Mouse (Mus musculus): ENCODE results near the gene Slc12a8. TPM values are rescaled to one million over a fixed set of nuclear protein-coding genes. Genes with fewer than 3 reads are reported as not detected.

Gene Slc12a8
- polyA plus RNA-seq, 1 experiment from 2014 or later, result 0.89 TPM

GRCm38 (mm10) chr16:33531184-33531583 lies 14.1 kb downstream of the Slc12a8 start:
- no peak for TF ChIP-seq CTCF (IDR thresholded peaks at IDR 0.05; ENCODE audit: low read depth)
- ATAC-seq (replicated peaks; ENCODE audit: low FRiP score, low read depth), result no peak
- Histone ChIP-seq H3K4me3 (replicated peaks; ENCODE audit: low read depth, low read length) (no peak overlapping the region), H3K4me1 (replicated peaks; ENCODE audit: insufficient read depth, low read length) (no peaks in the 10 kb centered on the region), H3K4me2 (ENCODE audit: low read length) (no peak overlapping the region), H3K9me3 (replicated peaks; ENCODE audit: low read length) (no peaks in the 10 kb centered on the region), H3K27ac (no peak overlapping the region), H3K9ac (ENCODE audit: low read depth, low read length) (no peak overlapping the region), H3K27me3 (ENCODE audit: insufficient read depth, low read length) (no peaks in the 10 kb centered on the region), H3K36me3 (ENCODE audit: insufficient read depth, low read length) (no peaks in the 10 kb centered on the region)
- no peak for DNase-seq (ENCODE audit: low spot score)
- WGBS, result 36% methylated on average over 8 of the region's 8 CpGs

- Histone ChIP-seq H3K4me3 (replicated peaks; ENCODE audit: low read depth, low read length) (no peak overlapping the region), H3K36me3 (ENCODE audit: insufficient read depth, low read length) (no peaks in the 10 kb centered on the region), H3K4me1 (replicated peaks; ENCODE audit: insufficient read depth, low read length) (no peaks in the 10 kb centered on the region), H3K9ac (ENCODE audit: low read depth, low read length) (no peak overlapping the region), H3K4me2 (ENCODE audit: low read length) (no peak overlapping the region), H3K27ac (no peak overlapping the region), H3K9me3 (replicated peaks; ENCODE audit: low read length) (no peaks in the 10 kb centered on the region), H3K27me3 (ENCODE audit: insufficient read depth, low read length) (no peaks in the 10 kb centered on the region)
- DNase-seq (ENCODE audit: low spot score), result no peak
- TF ChIP-seq CTCF (IDR thresholded peaks at IDR 0.05; ENCODE audit: low read depth), result no peak
- no peak for ATAC-seq (replicated peaks; ENCODE audit: low FRiP score, low read depth)
- 79% methylated on average over 8 of the region's 8 CpGs for WGBS
Measured at GRCm38 (mm10) chr16:33536456-33536855, 19.3 kb downstream of the Slc12a8 start.

GRCm38 (mm10) chr16:33537499-33538225 lies 20.5 kb downstream of the Slc12a8 start:
- no peaks in the 10 kb centered on the region for H3K9me3 ChIP-seq (replicated peaks; ENCODE audit: low read length)
- H3K36me3 ChIP-seq (ENCODE audit: insufficient read depth, low read length), result no peaks in the 10 kb centered on the region
- H3K4me3 ChIP-seq (replicated peaks; ENCODE audit: low read depth, low read length), result no peak overlapping the region
- no peaks in the 10 kb centered on the region for H3K27me3 ChIP-seq (ENCODE audit: insufficient read depth, low read length)
- H3K4me2 ChIP-seq (ENCODE audit: low read length), result no peak overlapping the region
- 55% methylated on average over 21 of the region's 21 CpGs for WGBS
- H3K4me1 ChIP-seq (replicated peaks; ENCODE audit: insufficient read depth, low read length), result no peaks in the 10 kb centered on the region
- no peak for DNase-seq (ENCODE audit: low spot score)
- H3K27ac ChIP-seq, result no peak overlapping the region
- TF ChIP-seq CTCF (IDR thresholded peaks at IDR 0.05; ENCODE audit: low read depth), result no peak
- ATAC-seq (replicated peaks; ENCODE audit: low FRiP score, low read depth), result no peak
- H3K9ac ChIP-seq (ENCODE audit: low read depth, low read length), result no peak overlapping the region

- no peaks in the 10 kb centered on the region for H3K9me3 ChIP-seq (replicated peaks; ENCODE audit: low read length)
- no peaks in the 10 kb centered on the region for H3K4me1 ChIP-seq (replicated peaks; ENCODE audit: insufficient read depth, low read length)
- no peak overlapping the region for H3K4me3 ChIP-seq (replicated peaks; ENCODE audit: low read depth, low read length)
- H3K9ac ChIP-seq (ENCODE audit: low read depth, low read length), result no peak overlapping the region
- no peak for ATAC-seq (replicated peaks; ENCODE audit: low FRiP score, low read depth)
- WGBS, result 94% methylated on average over 2 of the region's 2 CpGs
- H3K4me2 ChIP-seq (ENCODE audit: low read length), result no peak overlapping the region
- DNase-seq (ENCODE audit: low spot score), result no peak
- no peak for TF ChIP-seq CTCF (IDR thresholded peaks at IDR 0.05; ENCODE audit: low read depth)
- no peaks in the 10 kb centered on the region for H3K27me3 ChIP-seq (ENCODE audit: insufficient read depth, low read length)
- H3K27ac ChIP-seq, result no peak overlapping the region
- H3K36me3 ChIP-seq (ENCODE audit: insufficient read depth, low read length), result no peaks in the 10 kb centered on the region
Measured at GRCm38 (mm10) chr16:33544346-33544745, 27.2 kb downstream of the Slc12a8 start.

GRCm38 (mm10) chr16:33545530-33545929 lies 28.4 kb downstream of the Slc12a8 start:
- Histone ChIP-seq H3K27me3 (ENCODE audit: insufficient read depth, low read length) (no peaks in the 10 kb centered on the region), H3K36me3 (ENCODE audit: insufficient read depth, low read length) (no peaks in the 10 kb centered on the region), H3K27ac (no peak overlapping the region), H3K9ac (ENCODE audit: low read depth, low read length) (no peak overlapping the region), H3K4me1 (replicated peaks; ENCODE audit: insufficient read depth, low read length) (no peaks in the 10 kb centered on the region), H3K9me3 (replicated peaks; ENCODE audit: low read length) (no peaks in the 10 kb centered on the region), H3K4me2 (ENCODE audit: low read length) (no peak overlapping the region), H3K4me3 (replicated peaks; ENCODE audit: low read depth, low read length) (no peak overlapping the region)
- no peak for TF ChIP-seq CTCF (IDR thresholded peaks at IDR 0.05; ENCODE audit: low read depth)
- DNase-seq (ENCODE audit: low spot score) (no peak), ATAC-seq (replicated peaks; ENCODE audit: low FRiP score, low read depth) (no peak)
- WGBS, result 67% methylated on average over 4 of the region's 4 CpGs

- 46% methylated on average over 9 of the region's 9 CpGs for WGBS
- no peaks in the 10 kb centered on the region for H3K9me3 ChIP-seq (replicated peaks; ENCODE audit: low read length)
- ATAC-seq (replicated peaks; ENCODE audit: low FRiP score, low read depth) (no peak), DNase-seq (ENCODE audit: low spot score) (peak; percentile 40)
- TF ChIP-seq CTCF (IDR thresholded peaks at IDR 0.05; ENCODE audit: low read depth), result no peak
- H3K4me2 ChIP-seq (ENCODE audit: low read length), result no peak overlapping the region
- H3K4me1 ChIP-seq (replicated peaks; ENCODE audit: insufficient read depth, low read length), result no peaks in the 10 kb centered on the region
- no peak overlapping the region for H3K4me3 ChIP-seq (replicated peaks; ENCODE audit: low read depth, low read length)
- H3K27me3 ChIP-seq (ENCODE audit: insufficient read depth, low read length), result no peaks in the 10 kb centered on the region
- no peak overlapping the region for H3K27ac ChIP-seq
- H3K36me3 ChIP-seq (ENCODE audit: insufficient read depth, low read length), result no peaks in the 10 kb centered on the region
- no peak overlapping the region for H3K9ac ChIP-seq (ENCODE audit: low read depth, low read length)
Measured at GRCm38 (mm10) chr16:33553689-33554342, 36.7 kb downstream of the Slc12a8 start.

Measured in kidney, postnatal 0 days (tissue).